In genomic region chr13:98825574-98825973, GRCm38 (mm10) we compare ENCODE assay signal across 16 mouse cellular contexts.
"Had no signal": no experiment of that assay in that cellular context is flagged by ENCODE, and none has a peak within 500 bp of the region (broad histone marks: within the 10 kb centered on the region; RNA-seq: fewer than 3 reads in every experiment).

No protein-coding gene starts in this region.

- DNase-seq: gastrocnemius, adult 2 months; gastrocnemius, postnatal 10 days; gastrocnemius, postnatal 25 days; heart, postnatal 10 days; heart, postnatal 4 days; kidney, adult 18-20 months; kidney, adult 8-10 months; kidney, postnatal 10 days; kidney, postnatal 25 days; kidney, postnatal 4 days; liver; liver, embryonic 13.5 days had no signal

- ATAC-seq: hindbrain, embryonic 16.5 days; inflammation-experienced regulatory T-cells, adult 6 months; intestine, embryonic 15.5 days; intestine, postnatal 0 days had no signal
